Mouse (Mus musculus) spleen, adult 2 months (tissue): ENCODE data around the gene Ctnnd2.

Source experiments
- CTCF ChIP-seq: fragments of 200-500 bp; IDR thresholded peaks from 2 replicates; pipeline ENCODE4 v1.5.1; 2011; ENCODE audit warnings: mild to moderate bottlenecking, inconsistent platforms; ENCODE audit not compliant: insufficient read depth, insufficient read length, insufficient replicate concordance; ENCODE audit errors: extremely low read depth
- POLR2A ChIP-seq: fragments of 200-500 bp; IDR thresholded peaks from 2 replicates; pipeline ENCODE4 v1.6.1; 2011; ENCODE audit warnings: low read depth, low read length, inconsistent platforms

GRCm38 (mm10) chr15:30891986-30892385 is 719.6 kb downstream of the Ctnnd2 start:
- no peak for TF ChIP-seq CTCF
- no peak for TF ChIP-seq POLR2A
